Mouse (Mus musculus): Measurements from ENCODE around the gene Hist1h4n.
"Not testable (repeated sequence)": the region's sequence is repeated elsewhere in the genome, so short reads cannot be mapped to it uniquely, and the experiment has no call there.

The Hist1h4n gene

DNA sequence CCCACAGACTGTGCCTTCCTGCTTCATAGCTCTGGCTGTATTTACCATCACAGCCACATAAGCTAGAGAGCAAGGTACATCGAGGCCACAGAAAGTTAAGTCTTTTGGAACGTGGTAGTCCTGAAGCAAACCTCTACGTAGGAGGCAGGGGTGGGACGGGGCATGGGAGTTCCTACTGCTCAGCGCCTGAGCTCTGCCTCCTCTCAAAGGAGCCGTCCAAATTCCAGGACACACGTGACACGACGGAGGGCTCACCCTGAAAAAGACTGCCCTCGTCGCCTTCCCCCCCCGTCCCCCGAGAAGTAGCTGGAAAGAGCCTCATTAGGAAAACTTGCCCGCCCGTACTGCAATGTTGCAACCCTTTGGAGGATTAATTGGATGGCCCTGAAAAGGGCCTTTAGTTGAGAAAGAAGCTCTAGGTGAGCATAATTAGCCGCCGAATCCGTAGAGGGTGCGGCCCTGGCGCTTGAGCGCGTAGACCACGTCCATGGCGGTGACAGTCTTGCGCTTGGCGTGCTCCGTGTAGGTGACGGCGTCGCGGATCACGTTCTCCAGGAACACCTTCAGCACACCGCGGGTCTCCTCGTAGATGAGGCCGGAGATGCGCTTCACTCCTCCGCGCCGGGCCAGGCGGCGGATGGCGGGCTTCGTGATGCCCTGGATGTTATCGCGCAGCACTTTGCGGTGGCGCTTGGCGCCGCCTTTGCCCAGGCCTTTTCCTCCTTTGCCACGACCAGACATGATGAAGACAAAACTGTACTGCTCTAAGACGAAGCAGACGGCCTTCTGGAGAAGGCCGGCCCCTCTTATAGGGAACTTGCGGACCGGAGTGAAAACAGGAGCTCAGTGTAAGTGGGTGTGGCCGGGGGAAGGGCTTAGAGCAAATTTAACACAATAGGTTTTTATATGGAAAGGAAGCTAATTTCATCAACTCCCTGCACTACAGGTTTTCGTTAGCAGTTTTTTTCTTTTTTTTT is at the start of gene Hist1h4n:
Hist1h4n (minus strand) TSS at position 779 of the 977 bp plus-strand sequence.
- not testable (repeated sequence) for DNase-seq (ENCODE audit: low spot score in 2 of 2)

GRCm38 (mm10) chr13:21880735-21881134 is 48.7 kb upstream of the Hist1h4n start:
- no peak for DNase-seq (ENCODE audit: low spot score in 2 of 2)

GRCm38 (mm10) chr13:21865503-21865902 is 33.5 kb upstream of the Hist1h4n start:
- DNase-seq (ENCODE audit: low spot score in 2 of 2): not testable (repeated sequence)

GRCm38 (mm10) chr13:21861608-21862007 is 29.6 kb upstream of the Hist1h4n start:
- no peak for DNase-seq (ENCODE audit: low spot score in 2 of 2)

GRCm38 (mm10) chr13:21855698-21856162 is 23.7 kb upstream of the Hist1h4n start:
- peak in 1 of 2 experiments; percentile 23 for DNase-seq (ENCODE audit: low spot score in 2 of 2)

GRCm38 (mm10) chr13:21855146-21855545 is 23.1 kb upstream of the Hist1h4n start:
- DNase-seq (ENCODE audit: low spot score in 2 of 2): peak; percentile 22 to 74

DNA sequence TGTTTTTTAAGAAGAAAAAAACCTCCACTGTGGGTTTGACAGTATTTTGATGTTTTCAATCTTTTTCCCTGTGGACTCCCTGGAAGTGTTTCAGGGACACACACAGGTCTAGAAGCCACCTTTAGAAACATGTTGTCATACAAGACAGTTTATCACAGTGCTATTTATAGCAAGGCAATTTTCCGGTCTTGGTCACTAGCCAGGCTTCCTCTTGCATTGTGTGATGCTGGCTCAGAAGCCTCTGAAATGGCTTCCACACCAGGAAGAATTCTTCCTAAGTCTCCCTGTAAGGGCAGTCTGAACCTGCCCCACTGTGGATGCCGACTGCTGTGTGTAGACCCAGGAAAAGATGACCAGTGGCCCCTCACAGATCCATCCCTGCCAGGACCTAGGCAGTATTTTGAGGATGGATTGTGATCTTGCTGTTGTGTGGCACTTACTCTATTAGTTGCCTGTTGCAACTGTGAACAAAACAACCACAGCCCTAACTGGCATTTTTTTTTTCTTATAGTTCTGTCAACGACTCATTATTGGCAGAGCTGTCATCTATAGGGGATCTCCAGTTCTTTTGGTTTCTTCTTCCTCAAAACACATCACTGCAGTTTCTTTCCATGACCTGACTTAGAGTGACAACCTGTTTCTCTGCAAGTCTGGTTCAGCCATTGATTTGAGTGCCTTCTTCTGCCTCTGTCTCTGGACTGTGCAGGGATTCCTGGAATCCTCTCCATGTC is 20.4 kb upstream of the Hist1h4n start:
- DNase-seq (ENCODE audit: low spot score in 2 of 2): no peak

GRCm38 (mm10) chr13:21850696-21851095 is 18.7 kb upstream of the Hist1h4n start:
- not testable (repeated sequence) for DNase-seq (ENCODE audit: low spot score in 2 of 2)

DNA sequence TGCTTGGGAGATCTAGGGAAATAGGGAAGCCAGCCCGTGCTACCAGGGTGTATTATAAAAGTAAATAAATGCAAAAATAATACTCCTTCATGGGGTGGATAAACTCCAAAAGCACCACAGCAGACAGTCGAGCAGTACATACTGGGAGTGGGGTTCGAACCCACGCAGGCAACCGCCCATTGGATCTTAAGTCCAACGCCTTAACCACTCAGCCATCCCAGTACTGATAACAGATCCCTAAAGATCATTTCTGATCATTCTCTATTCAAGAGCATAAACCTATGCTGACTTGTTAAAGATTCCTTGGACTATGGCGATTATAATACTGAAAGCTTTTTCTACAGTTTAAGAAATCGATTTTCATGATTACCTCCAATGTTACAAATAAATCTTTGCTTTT is 15.9 kb upstream of the Hist1h4n start:
- DNase-seq (ENCODE audit: low spot score in 2 of 2): no peak

GRCm38 (mm10) chr13:21846356-21846755 is 14.4 kb upstream of the Hist1h4n start:
- not testable (repeated sequence) for DNase-seq (ENCODE audit: low spot score in 2 of 2)

GRCm38 (mm10) chr13:21840508-21840907 is 8.5 kb upstream of the Hist1h4n start:
- not testable (repeated sequence) for DNase-seq (ENCODE audit: low spot score in 2 of 2)

DNA sequence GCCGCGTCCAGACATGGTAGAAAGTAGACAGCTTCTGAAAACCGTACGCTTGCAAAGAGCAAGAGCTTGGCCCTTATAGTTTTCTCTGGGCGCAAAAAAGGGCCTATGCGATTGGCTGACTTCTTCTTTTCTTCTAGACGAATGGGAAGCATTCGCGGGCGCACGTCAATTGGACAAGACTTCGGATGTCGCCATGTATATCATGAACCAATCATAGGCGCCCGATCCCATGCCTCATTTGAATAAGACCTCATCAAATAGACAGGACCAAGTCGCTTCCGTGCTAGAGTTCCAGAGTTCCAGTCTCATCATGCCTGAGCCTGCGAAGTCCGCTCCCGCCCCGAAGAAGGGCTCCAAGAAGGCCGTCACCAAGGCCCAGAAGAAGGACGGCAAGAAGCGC is 1.5 kb upstream of the Hist1h4n start, which contains the start of the genes Hist1h2ap and Hist1h2br:
Hist1h2ap (minus strand) TSS at position 47 of the 400 bp plus-strand sequence.
Hist1h2br (plus strand) TSS at position 283 of the 400 bp plus-strand sequence.
- not testable (repeated sequence) for DNase-seq (ENCODE audit: low spot score in 2 of 2)

- DNase-seq (ENCODE audit: low spot score in 2 of 2): no peak
These were observed 1.7 kb downstream of the Hist1h4n start for GRCm38 (mm10) chr13:21830344-21830743.

DNA sequence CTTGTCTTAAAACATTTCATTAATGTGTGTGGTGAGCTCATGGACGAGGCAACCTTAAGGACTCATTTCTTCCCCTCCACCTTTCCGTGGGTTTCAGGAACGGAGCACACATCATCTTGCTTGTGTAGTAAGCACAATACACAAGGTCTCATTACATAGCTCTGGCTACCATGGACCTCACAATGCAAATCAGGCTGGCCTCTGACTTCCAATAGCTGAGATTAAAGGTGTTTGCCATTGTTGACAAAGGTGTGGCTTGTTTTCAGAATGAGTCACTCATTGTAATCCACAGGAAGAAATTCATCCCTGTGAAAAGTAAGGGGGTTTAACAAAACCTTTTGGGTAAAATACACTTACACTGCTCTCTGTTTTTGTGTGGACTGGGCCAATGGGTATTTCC is 3.5 kb downstream of the Hist1h4n start:
- no peak for DNase-seq (ENCODE audit: low spot score in 2 of 2)

- DNase-seq (ENCODE audit: low spot score in 2 of 2): not testable (repeated sequence)
These were observed 11.7 kb downstream of the Hist1h4n start for GRCm38 (mm10) chr13:21820082-21820890.

DNA sequence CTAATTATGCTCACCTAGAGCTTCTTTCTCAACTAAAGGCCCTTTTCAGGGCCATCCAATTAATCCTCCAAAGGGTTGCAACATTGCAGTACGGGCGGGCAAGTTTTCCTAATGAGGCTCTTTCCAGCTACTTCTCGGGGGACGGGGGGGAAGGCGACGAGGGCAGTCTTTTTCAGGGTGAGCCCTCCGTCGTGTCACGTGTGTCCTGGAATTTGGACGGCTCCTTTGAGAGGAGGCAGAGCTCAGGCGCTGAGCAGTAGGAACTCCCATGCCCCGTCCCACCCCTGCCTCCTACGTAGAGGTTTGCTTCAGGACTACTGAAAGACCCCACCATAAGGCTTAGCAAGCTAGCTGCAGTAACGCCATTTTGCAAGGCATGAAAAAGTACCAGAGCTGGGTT is 19.9 kb downstream of the Hist1h4n start:
- DNase-seq (ENCODE audit: low spot score in 2 of 2): not testable (repeated sequence)

- not testable (repeated sequence) for DNase-seq (ENCODE audit: low spot score in 2 of 2)
These were observed 20.5 kb downstream of the Hist1h4n start, which contains the start of gene Hist1h4m for GRCm38 (mm10) chr13:21811539-21811938. TSS of gene Hist1h4m (plus strand) at chr13:21811746.

DNA sequence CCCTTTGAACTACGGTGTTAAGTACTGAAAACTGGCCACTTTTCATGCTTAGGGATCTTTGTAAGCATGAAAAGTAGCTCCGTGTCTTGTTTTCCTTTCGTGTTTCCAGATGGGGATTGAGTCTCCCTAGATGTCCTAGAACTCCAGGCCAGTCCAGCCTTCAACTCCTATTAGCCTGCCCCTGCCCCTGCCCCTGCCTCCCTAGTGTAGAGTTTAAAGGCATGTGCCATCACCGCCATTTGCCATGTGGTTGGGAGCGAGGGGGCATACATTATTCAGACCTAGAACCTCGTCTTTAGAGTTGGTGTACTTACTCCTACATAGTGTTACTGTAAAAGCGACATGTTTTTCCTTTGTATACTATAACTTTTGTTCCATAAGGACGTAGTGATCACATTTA is 20.9 kb downstream of the Hist1h4n start:
- not testable (repeated sequence) for DNase-seq (ENCODE audit: low spot score in 2 of 2)

- DNase-seq (ENCODE audit: low spot score in 2 of 2): not testable (repeated sequence)
These were observed 21.9 kb downstream of the Hist1h4n start, which contains the start of the genes Hist1h2bq and Hist1h2ao for GRCm38 (mm10) chr13:21810073-21810472. TSS of gene Hist1h2bq (minus strand) at chr13:21810197. TSS of gene Hist1h2ao (plus strand) at chr13:21810465.

- DNase-seq (ENCODE audit: low spot score in 2 of 2): not testable (repeated sequence)
These were observed 28.9 kb downstream of the Hist1h4n start for GRCm38 (mm10) chr13:21803058-21803457.

GRCm38 (mm10) chr13:21797163-21797562 is 34.8 kb downstream of the Hist1h4n start:
- not testable (repeated sequence) for DNase-seq (ENCODE audit: low spot score in 2 of 2)
